Mouse (Mus musculus) forebrain, embryonic 12.5 days (tissue): ENCODE results near the gene Ass1. TPM values are rescaled to one million over a fixed set of nuclear protein-coding genes. Genes with fewer than 3 reads are reported as not detected.
A peak's percentile ranks its signal among the peaks of the same experiment; 100 is the strongest.

ENCODE experiments used
- ATAC-seq: fragments of 200-750 bp; cut with Nextera tagmentation; 2 replicates; pipeline ENCODE4 v1.8.0; 2017; ENCODE audit warnings: moderate TSS enrichment; ENCODE audit not compliant: low FRiP score
- H3K27ac ChIP-seq: fragments of 300-500 bp; sonication (generic); 2 replicates; pipeline ENCODE4 v1.5.1; 2016; ENCODE audit warnings: mild to moderate bottlenecking
- H3K27me3 ChIP-seq: fragments of 300-500 bp; sonication (generic); 2 replicates; pipeline ENCODE4 v1.6.1; 2016; ENCODE audit warnings: mild to moderate bottlenecking
- H3K36me3 ChIP-seq: fragments of 300-500 bp; sonication (generic); replicated peaks from 2 replicates; pipeline ENCODE4 v1.6.1; 2016; ENCODE audit warnings: mild to moderate bottlenecking
- H3K4me1 ChIP-seq: fragments of 300-500 bp; sonication (generic); 2 replicates; pipeline ENCODE4 v1.6.1; 2016
- H3K4me2 ChIP-seq: fragments of 300-500 bp; sonication (generic); 2 replicates; pipeline ENCODE4 v1.6.1; 2016; ENCODE audit warnings: mild to moderate bottlenecking, moderate library complexity
- H3K4me3 ChIP-seq: fragments of 300-500 bp; sonication (generic); replicated peaks from 2 replicates; pipeline ENCODE4 v1.5.1; 2016; ENCODE audit warnings: mild to moderate bottlenecking
- H3K9ac ChIP-seq: fragments of 300-500 bp; sonication (generic); 2 replicates; pipeline ENCODE4 v1.6.1; 2016; ENCODE audit warnings: mild to moderate bottlenecking
- H3K9me3 ChIP-seq: fragments of 300-500 bp; sonication (generic); 2 replicates; pipeline ENCODE4 v1.6.1; 2016
- WGBS: fragments of 180-500 bp; shearing (Covaris S2); methylation state at CpG from one replicate; pipeline ENCODE4 v1.1.7; 2016; 5-methylcytosine and 5-hydroxymethylcytosine counted together
- polyA plus RNA-seq: library from polyadenylated mRNA; unstranded; fragments of >200 nt; fragmentation: Nextera tagmentation; extraction: Ambion mirVana; gene quantifications from 2 replicates; pipeline ENCODE4 v1.2.1, GENCODE M21; 2016

Gene Ass1
- 4.0 and 4.9 TPM in 2 replicates for polyA plus RNA-seq

DNA sequence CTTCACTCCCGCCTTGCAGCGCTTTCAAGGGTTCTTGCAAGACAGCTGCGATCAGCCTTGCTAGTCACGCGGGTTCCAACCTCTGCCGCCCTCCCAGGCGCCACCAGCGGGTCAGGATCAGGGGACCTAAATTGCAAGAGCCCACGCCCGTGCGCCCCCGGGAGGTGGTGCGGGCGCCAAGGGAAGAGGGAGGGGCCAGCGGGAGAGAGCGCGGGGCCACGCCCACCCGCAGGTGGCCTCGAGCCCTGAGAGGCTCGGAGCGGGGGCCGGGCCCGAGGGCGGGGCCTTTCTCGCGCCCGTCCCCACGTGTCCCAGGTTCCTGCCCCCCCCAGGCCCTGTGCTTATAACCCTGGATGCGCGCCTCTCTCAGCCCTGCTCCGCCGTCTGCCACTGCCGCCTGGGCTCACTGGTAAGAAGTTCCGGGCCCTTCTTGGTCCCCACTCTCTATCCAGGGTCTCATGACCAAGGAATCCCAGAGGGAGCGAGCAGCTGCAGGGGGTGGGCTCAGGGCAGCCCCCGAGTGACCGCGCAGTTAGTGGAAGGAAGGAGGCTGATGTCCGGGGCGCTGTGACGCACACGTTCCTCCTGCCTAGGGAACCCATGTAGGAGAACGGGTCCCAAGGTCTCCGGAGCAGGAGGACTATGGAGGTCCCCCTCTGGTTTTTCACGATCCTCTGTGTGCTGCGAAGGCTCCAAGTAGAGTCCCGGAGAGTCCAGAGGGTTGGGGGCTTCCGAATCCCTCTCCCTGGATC is at the start of gene Ass1:
Gene Ass1, plus strand, starts transcription at position 277 of the 752 bp plus-strand sequence.
- peaks cover 23% of the 10 kb centered on the region for H3K4me1 ChIP-seq
- ATAC-seq = peak; percentile 33; the same call in 1 of the 2 replicates
- H3K4me3 ChIP-seq = peak within 1 kb of the TSS; percentile 46
- H3K27me3 ChIP-seq = peaks cover 55% of the 10 kb centered on the region
- WGBS = under 1% methylated on average over 48 of the region's 49 CpGs
- H3K27ac ChIP-seq = no peak within 1 kb of the TSS
- H3K4me2 ChIP-seq = peak within 1 kb of the TSS; percentile 89
- H3K9me3 ChIP-seq = no peaks in the 10 kb centered on the region
- peak within 1 kb of the TSS; percentile 50; the same call in 1 of the 2 replicates for H3K9ac ChIP-seq
- no peaks in the 10 kb centered on the region for H3K36me3 ChIP-seq

DNA sequence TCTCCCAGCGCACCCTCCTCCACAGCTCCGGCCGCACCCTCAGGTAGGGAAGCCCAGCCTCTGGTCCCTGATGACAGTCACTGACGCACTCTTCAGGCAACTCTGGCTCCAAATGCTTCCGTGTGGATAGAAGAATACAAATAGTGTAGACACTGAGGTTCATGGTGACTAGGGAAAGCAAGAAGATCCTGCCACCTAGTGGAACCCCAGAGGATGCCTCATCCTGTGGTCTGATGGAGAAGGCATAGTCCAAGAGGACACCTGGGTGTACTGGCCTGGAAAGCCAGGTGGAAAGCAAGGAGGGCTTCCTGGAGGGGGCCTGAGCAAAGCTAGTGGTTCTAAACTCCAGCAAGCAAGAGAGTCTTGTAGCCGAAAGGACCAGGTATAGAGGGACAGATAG is 49.1 kb upstream of the Ass1 start:
- ATAC-seq = no peak
- Histone ChIP-seq H3K9ac (no peak overlapping the region), H3K4me2 (no peak overlapping the region), H3K4me1 (peaks cover 5% of the 10 kb centered on the region; the same call in 1 of the 2 replicates), H3K4me3 (no peak overlapping the region), H3K9me3 (no peaks in the 10 kb centered on the region), H3K27ac (no peak overlapping the region), H3K36me3 (no peaks in the 10 kb centered on the region), H3K27me3 (peaks cover 5% of the 10 kb centered on the region)
- WGBS = 83% methylated on average over 6 of the region's 6 CpGs

DNA sequence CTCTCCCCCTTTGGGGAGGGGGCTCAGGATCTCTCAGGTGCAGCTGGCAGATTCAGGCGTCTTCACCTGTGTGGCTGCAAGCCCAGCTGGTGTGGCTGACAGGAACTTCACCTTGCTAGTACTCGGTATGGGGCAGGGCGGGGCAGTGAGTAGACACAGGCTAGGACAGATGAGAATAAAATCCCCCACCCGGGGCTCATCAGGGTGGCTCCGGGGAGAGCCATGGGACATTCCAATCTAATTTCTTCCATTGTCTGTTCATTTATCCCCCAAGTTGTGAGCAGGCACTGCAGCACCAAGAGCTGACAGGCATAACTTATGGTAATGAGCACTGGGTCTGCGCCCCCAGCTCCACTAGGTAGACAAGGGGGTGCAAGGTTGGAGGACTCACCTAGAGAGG is 47.4 kb upstream of the Ass1 start:
- Histone ChIP-seq H3K9ac (no peak overlapping the region), H3K4me2 (no peak overlapping the region)
- 68% methylated on average over 6 of the region's 6 CpGs for WGBS

DNA sequence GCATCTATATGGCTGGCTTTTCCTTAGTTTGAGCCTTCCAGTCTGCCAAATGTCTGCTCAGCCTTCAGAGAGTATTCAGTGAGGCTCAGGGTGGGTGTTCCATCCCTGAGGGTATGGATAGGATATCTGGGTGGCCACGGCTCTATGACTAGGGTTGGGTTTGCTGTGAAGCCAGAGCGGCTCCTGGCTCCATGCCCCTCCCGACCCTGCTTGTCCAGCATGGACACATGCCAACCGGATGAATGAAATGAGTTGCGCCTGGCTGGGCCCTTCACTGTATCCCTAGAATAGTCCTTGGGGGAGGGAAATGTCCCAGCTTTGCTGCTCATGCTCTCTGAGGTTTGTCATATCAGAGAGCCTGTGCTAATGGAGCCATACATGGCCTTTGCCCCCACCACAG is 38.5 kb upstream of the Ass1 start:
- H3K9me3 ChIP-seq = no peaks in the 10 kb centered on the region
- no peaks in the 10 kb centered on the region for H3K4me1 ChIP-seq
- peaks cover 14% of the 10 kb centered on the region; the same call in 1 of the 2 replicates for H3K27me3 ChIP-seq
- no peak overlapping the region for H3K4me3 ChIP-seq
- no peak overlapping the region for H3K4me2 ChIP-seq
- WGBS = 79% methylated on average over 5 of the region's 5 CpGs
- H3K27ac ChIP-seq = no peak overlapping the region
- H3K9ac ChIP-seq = no peak overlapping the region
- H3K36me3 ChIP-seq = no peaks in the 10 kb centered on the region
- no peak for ATAC-seq

More for the DNA sequence above, 47.4 kb upstream of the Ass1 start:
- Histone ChIP-seq H3K36me3 (no peaks in the 10 kb centered on the region), H3K9me3 (no peaks in the 10 kb centered on the region), H3K4me3 (no peak overlapping the region), H3K27me3 (peaks cover 4% of the 10 kb centered on the region), H3K27ac (no peak overlapping the region), H3K4me1 (peaks cover 5% of the 10 kb centered on the region; the same call in 1 of the 2 replicates)
- no peak for ATAC-seq

DNA sequence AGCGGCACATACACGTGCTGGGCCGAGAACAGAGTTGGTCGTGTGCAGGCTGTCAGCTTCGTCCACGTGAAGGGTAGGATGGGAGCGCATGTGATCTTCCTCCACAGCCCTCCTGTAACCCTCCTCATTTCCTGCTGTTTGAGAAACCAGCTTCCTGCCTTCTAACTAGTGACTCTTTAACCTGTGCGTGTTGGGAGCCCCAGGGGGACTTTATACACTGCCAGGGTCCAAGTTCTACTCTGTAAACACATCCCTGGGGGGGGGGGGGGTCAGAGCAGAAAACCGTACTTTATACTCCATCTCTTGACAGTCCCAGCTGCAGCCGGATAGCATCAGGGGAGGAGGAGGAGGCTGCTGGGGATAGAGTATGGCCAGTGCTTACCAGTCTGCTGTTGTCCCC is 35.3 kb upstream of the Ass1 start:
- Histone ChIP-seq H3K36me3 (no peaks in the 10 kb centered on the region), H3K4me1 (no peaks in the 10 kb centered on the region), H3K27ac (no peak overlapping the region), H3K27me3 (peaks cover 13% of the 10 kb centered on the region; the same call in 1 of the 2 replicates), H3K9me3 (no peaks in the 10 kb centered on the region), H3K9ac (no peak overlapping the region), H3K4me3 (no peak overlapping the region), H3K4me2 (no peak overlapping the region)
- ATAC-seq = no peak
- WGBS = 89% methylated on average over 9 of the region's 10 CpGs

- Histone ChIP-seq H3K27ac (no peak overlapping the region), H3K4me3 (no peak overlapping the region), H3K4me1 (no peaks in the 10 kb centered on the region), H3K36me3 (no peaks in the 10 kb centered on the region), H3K9ac (no peak overlapping the region), H3K9me3 (no peaks in the 10 kb centered on the region), H3K27me3 (peaks cover 6% of the 10 kb centered on the region; the same call in 1 of the 2 replicates), H3K4me2 (no peak overlapping the region)
- 44% methylated on average over 6 of the region's 6 CpGs for WGBS
- no peak for ATAC-seq
Measured at GRCm38 (mm10) chr2:31435567-31435966, 34.4 kb upstream of the Ass1 start.

- H3K9ac ChIP-seq = no peak overlapping the region
- 68% methylated on average over 14 of the region's 14 CpGs for WGBS
- no peak overlapping the region for H3K27ac ChIP-seq
- H3K27me3 ChIP-seq = peaks cover 12% of the 10 kb centered on the region; the same call in 1 of the 2 replicates
- H3K4me3 ChIP-seq = no peak overlapping the region
- H3K36me3 ChIP-seq = no peaks in the 10 kb centered on the region
- no peaks in the 10 kb centered on the region for H3K9me3 ChIP-seq
- no peak for ATAC-seq
- no peak overlapping the region for H3K4me2 ChIP-seq
- H3K4me1 ChIP-seq = 0 out of 2 replicates have a peak, but pooled peaks cover 2% of the 10 kb centered on the region
Measured at GRCm38 (mm10) chr2:31437480-31438245, 32.3 kb upstream of the Ass1 start.

- H3K36me3 ChIP-seq = no peaks in the 10 kb centered on the region
- no peak overlapping the region for H3K4me3 ChIP-seq
- 0 out of 2 replicates have a peak, but pooled peaks cover 14% of the 10 kb centered on the region for H3K27me3 ChIP-seq
- H3K9me3 ChIP-seq = no peaks in the 10 kb centered on the region
- H3K27ac ChIP-seq = no peak overlapping the region
- 87% methylated on average over 6 of the region's 6 CpGs for WGBS
- no peak overlapping the region for H3K4me2 ChIP-seq
- no peak for ATAC-seq
- no peak overlapping the region for H3K9ac ChIP-seq
- 0 out of 2 replicates have a peak, but pooled peaks cover 2% of the 10 kb centered on the region for H3K4me1 ChIP-seq
Measured at GRCm38 (mm10) chr2:31439576-31439975, 30.4 kb upstream of the Ass1 start.

DNA sequence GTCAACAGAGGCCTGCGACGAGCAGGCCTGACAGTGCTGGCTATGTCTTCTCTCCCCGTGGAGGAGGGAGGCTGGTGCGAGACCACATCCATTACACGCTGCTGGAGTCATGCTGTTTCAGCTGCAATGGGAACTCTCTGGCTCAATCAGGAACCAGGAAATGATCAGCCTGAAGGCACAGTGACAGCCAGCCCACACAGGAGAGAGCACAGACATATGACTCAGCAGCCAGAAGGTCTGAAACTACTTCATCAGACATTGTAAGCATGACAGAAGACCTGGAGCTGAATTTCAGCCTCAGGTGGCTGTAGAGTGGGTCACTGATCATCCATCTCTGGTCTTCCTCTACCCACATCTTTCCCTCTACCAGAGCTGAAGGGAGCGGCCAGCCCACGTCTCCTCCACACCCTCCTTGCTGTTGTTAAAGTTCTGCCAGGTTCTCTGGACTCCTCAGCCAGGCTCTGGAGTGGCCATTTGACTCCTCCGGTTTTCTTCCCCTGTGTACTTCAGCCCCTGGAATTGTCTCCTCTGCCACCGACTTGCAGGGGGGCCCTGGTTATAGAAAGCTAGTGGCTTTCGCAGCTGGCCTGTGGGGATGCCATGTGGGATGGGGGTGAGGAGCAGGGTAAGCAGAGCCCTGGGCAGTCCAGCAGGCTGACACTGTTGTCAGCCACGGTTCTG is 27.4 kb upstream of the Ass1 start:
- H3K36me3 ChIP-seq = no peaks in the 10 kb centered on the region
- no peak overlapping the region for H3K9ac ChIP-seq
- H3K27ac ChIP-seq = no peak overlapping the region
- no peaks in the 10 kb centered on the region for H3K9me3 ChIP-seq
- H3K27me3 ChIP-seq = 0 out of 2 replicates have a peak, but pooled peaks cover 8% of the 10 kb centered on the region
- no peak for ATAC-seq
- H3K4me2 ChIP-seq = no peak overlapping the region
- H3K4me3 ChIP-seq = no peak overlapping the region
- WGBS = 63% methylated on average over 11 of the region's 11 CpGs
- H3K4me1 ChIP-seq = peaks cover 8% of the 10 kb centered on the region; the same call in 1 of the 2 replicates

DNA sequence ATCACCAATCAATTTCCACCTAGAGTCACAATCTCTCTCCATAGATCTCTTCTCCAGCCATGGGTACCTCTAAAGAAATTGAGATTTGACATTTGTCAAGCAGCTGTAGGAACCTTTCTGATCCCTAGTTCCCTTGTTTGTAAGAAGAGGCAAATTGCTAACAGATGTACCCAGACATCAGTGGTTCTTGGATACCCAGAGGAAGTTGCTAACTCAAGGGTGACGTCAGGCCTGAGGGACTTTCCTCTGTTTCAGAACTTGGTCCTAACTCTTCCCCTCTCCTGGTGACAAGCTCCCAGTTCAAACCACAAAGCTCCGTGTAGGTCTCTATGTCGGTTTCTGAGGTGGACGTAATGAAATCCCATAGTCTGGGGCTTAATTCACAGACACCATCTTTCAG is 24.0 kb upstream of the Ass1 start:
- 76% methylated on average over 4 of the region's 4 CpGs for WGBS
- H3K4me3 ChIP-seq = no peak overlapping the region
- H3K4me1 ChIP-seq = peaks cover 33% of the 10 kb centered on the region
- H3K27me3 ChIP-seq = 0 out of 2 replicates have a peak, but pooled peaks cover 8% of the 10 kb centered on the region
- H3K9me3 ChIP-seq = no peaks in the 10 kb centered on the region
- no peak overlapping the region for H3K4me2 ChIP-seq
- H3K9ac ChIP-seq = no peak overlapping the region
- no peaks in the 10 kb centered on the region for H3K36me3 ChIP-seq
- H3K27ac ChIP-seq = no peak overlapping the region
- ATAC-seq = no peak

DNA sequence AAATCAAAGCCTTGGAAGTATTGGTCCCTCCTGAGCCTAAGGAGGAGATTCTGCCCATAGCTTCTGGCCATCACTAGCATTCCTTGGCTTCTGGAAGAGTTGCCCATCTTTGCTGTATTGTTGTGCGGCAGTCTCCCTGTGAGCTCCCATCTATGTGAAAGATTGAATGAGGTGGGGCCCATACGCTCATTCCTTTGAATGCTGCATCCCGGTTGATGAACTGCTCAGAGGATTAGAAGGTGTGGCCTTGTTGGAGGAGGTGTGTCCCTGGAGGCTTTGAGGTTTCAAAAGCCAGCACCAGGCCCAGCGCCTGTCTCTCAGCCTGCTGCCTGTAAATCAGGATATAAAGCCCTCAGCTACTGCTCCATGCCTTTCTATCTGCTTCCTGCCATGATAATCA is 23.6 kb upstream of the Ass1 start:
- ATAC-seq = no peak
- Histone ChIP-seq H3K4me2 (no peak overlapping the region), H3K9me3 (no peaks in the 10 kb centered on the region)

DNA sequence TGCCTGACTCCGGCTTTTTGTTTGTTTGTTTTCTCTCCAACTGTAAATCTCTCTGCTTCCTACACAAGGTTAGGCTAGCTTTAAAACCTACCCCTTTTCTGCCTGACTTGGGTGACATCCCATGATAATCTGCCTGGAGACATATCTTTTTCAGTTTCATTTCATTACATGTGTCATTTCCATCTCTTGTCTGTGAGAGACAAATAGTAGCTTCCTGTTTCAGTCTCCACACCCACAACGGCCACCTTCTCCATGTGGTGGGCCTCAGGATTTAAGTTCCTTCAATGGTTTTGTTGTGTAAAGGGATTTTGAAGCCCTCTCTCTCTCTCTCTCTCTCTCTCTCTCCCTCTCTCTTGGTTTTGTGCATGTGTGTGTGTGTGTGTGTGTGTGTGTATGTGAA is 22.5 kb upstream of the Ass1 start:
- 94% methylated on average over 2 of the region's 2 CpGs for WGBS
- no peak overlapping the region for H3K4me2 ChIP-seq
- H3K9ac ChIP-seq = no peak overlapping the region
- no peak for ATAC-seq
- H3K4me3 ChIP-seq = no peak overlapping the region
- H3K36me3 ChIP-seq = no peaks in the 10 kb centered on the region
- no peaks in the 10 kb centered on the region for H3K9me3 ChIP-seq
- no peak overlapping the region for H3K27ac ChIP-seq
- peaks cover 12% of the 10 kb centered on the region; the same call in 1 of the 2 replicates for H3K27me3 ChIP-seq
- peaks cover 32% of the 10 kb centered on the region for H3K4me1 ChIP-seq

More for the DNA sequence above, 23.6 kb upstream of the Ass1 start:
- 35% methylated on average over 4 of the region's 4 CpGs for WGBS
- H3K4me3 ChIP-seq = no peak overlapping the region
- 0 out of 2 replicates have a peak, but pooled peaks cover 8% of the 10 kb centered on the region for H3K27me3 ChIP-seq
- no peak overlapping the region for H3K27ac ChIP-seq
- H3K4me1 ChIP-seq = peaks cover 32% of the 10 kb centered on the region
- no peak overlapping the region for H3K9ac ChIP-seq
- H3K36me3 ChIP-seq = no peaks in the 10 kb centered on the region
